Mouse (Mus musculus): ENCODE results near the gene Ccsap. TPM values are rescaled to one million over a fixed set of nuclear protein-coding genes. Genes with fewer than 3 reads are reported as not detected.

Gene Ccsap
- total RNA-seq, 2 experiments from 2014 or later = 0.57 to 0.93 TPM

DNA sequence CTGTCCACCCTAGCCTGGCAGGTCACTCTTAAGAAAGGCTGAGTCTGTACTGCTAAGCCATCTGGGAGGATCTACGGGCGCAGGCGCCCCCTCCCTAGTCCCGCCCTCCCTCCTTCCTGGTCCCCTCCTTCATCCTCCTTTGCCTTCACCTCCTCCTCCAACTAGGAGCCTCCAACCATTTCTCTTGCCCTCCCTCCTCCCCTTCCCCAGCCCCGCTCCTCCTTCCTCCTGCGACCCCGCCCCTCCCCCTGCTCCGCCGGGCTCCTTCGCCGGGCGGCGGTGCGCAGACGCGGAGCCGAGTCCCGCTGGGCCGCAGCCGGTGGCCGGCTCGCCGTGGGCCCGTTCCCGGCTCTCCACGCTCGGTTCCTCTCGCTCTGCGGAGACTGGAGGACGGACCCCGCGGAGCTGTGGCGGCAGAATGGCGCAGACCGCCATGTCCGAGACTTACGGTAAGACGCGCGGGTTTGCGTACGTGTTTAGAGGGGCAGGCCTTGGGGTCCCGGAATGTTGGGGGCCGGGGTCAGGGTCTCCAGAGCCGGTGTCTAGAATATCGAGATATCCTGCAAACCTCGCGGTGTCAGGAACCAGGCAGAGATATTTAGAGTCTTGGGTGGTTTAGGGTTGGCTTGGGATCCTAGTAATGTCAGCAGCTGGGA, 54.2 kb downstream of the Ccsap start, which contains the start of gene Rab4a:
Gene Rab4a (plus strand): TSS at position 268 of the 656 bp plus-strand sequence.
- DNase-seq = peak; percentile 85 to 88

DNA sequence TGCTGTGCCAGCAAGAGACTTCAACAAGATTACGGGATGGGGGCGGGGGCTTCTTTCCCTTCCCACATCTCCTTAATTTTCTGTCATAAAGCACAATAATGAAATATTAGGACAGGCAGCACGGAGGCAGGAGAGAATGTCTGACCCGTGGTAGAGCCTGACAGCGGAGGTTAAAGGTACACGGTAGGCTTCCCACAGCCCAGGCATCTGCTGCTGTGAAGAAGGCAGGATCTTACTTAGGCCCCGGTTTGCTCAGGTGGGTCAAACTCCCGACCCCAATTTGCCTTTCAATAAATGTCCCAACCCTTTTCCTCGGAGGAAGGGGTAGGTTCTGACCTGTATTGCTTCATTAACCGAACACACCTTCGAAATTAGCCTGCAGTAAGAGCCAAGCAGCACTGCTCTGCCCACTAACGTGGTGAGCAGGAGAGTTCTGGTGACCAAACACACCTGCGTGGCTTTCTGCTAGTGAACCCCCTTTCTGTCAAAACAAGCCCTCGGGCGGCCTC, 54.7 kb downstream of the Ccsap start:
- DNase-seq = no peak

GRCm38 (mm10) chr8:123804586-123804985, 55.4 kb downstream of the Ccsap start:
- no peak for DNase-seq

DNA sequence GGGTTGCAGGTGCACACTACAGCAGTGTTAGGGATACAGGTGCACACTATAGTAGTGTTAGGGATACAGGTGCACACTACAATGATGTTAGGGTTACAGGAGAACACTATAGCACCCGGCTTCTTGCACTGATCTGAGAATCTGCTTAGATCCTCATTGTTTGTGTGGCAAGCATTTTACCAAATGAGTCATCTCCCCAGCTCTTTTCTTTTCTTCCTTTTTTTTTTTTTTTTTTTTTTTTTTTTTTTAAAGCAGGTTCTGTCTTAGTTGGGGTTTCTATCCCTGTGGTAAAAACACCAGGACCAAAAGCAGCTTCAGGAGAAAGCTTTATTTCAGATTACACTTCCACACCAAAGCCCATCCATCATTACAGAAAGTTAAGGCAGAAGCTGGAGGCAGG, 56.4 kb downstream of the Ccsap start:
- no peak for DNase-seq

GRCm38 (mm10) chr8:123801538-123801937, 58.5 kb downstream of the Ccsap start:
- DNase-seq = no peak

- DNase-seq = no peak
Observed at GRCm38 (mm10) chr8:123800867-123801266, 59.1 kb downstream of the Ccsap start.

- DNase-seq = no peak
Observed at GRCm38 (mm10) chr8:123799885-123800284, 60.1 kb downstream of the Ccsap start.

DNA sequence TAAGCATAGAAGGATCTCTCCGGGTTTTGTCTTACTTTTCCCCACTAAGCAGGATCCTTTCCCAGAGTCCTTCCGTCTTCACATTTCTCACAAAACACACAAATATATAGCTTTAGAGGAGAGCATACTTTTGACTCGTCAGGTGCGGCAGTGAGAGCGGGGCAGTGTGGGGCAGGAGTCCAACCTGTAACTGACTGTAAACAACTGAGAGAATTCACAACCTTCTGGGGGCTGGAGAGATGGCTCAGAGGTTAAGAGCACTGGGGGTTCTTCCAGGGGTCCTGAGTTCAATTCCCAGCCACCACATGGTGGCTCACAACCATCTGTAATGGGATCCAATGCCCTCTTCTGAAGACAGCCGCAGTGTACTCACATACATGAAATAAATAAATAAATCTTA, 60.6 kb downstream of the Ccsap start:
- no peak for DNase-seq

GRCm38 (mm10) chr8:123797928-123798327, 62.1 kb downstream of the Ccsap start:
- no peak for DNase-seq

- no peak for DNase-seq
Observed at GRCm38 (mm10) chr8:123796758-123797157, 63.3 kb downstream of the Ccsap start.

GRCm38 (mm10) chr8:123794766-123795165, 65.2 kb downstream of the Ccsap start:
- no peak for DNase-seq

- no peak for DNase-seq
Observed at GRCm38 (mm10) chr8:123793900-123794299, 66.1 kb downstream of the Ccsap start.

DNA sequence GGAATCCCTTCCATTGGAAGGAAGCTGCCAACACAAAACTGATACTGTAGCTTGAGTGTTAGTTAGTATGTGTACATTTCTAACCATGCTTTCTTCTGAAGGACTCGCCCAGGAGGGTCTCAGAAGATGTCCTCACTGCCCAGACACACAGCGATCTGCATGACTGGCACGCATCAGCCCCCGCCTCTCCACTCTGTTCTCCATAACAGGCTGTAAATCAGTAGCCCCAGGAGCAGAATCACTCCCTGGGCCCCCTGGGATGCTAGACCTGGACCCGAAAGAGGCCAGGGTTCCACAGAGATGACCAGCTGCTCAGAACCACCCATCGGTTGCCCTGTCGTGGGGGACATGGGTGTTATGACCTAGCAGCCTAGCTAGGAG, 68.2 kb downstream of the Ccsap start:
- DNase-seq = no peak

GRCm38 (mm10) chr8:123791101-123791844, 68.7 kb downstream of the Ccsap start:
- no peak for DNase-seq

Other genes with a start within 250 kb of the Ccsap start
- 1 to 10 TPM; 6.3 to 8.9 TPM for gene Rhou, start 206.3 kb downstream of the Ccsap start, total RNA-seq (2021)
- gene Rab4a, start 54.2 kb downstream of the Ccsap start, total RNA-seq (2021) = 1 to 10 TPM; 8.6 to 8.9 TPM
- gene Acta1, start 34.5 kb upstream of the Ccsap start, total RNA-seq (2021) = 100 to 1,000 TPM; 385 to 423 TPM
- gene Nup133, start 89.1 kb upstream of the Ccsap start, total RNA-seq (2021) = 10 to 100 TPM; 10.9 to 11.0 TPM
- gene Abcb10, start 122.9 kb upstream of the Ccsap start, total RNA-seq (2021) = 10 to 100 TPM; 43.3 to 52.1 TPM
- 10 to 100 TPM; 12.1 to 13.5 TPM for gene Taf5l, start 161.2 kb upstream of the Ccsap start, total RNA-seq (2021)
- 1 to 10 TPM; 6.7 to 7.2 TPM for gene Urb2, start 161.3 kb upstream of the Ccsap start, total RNA-seq (2021)

Data from heart, adult 18-20 months (tissue).